Mouse (Mus musculus): Measurements from ENCODE around the gene Mvd. TPM values are rescaled to one million over a fixed set of nuclear protein-coding genes. Genes with fewer than 3 reads are reported as not detected.

The Mvd gene
- polyA plus RNA-seq, 1 experiment from 2014 or later = 36.4 TPM

- no peak for ATAC-seq (ENCODE audit: low FRiP score, low TSS enrichment)
- Histone ChIP-seq H3K4me3 (ENCODE audit: low read length) (no peak overlapping the region), H3K9me3 (ENCODE audit: low read length) (no peaks in the 10 kb centered on the region), H3K27me3 (ENCODE audit: insufficient read depth, low read length) (no peaks in the 10 kb centered on the region), H3K4me1 (ENCODE audit: insufficient read depth, low read length) (peaks cover 30% of the 10 kb centered on the region), H3K36me3 (ENCODE audit: insufficient read depth, low read length) (peaks cover 9% of the 10 kb centered on the region; the same call in 1 of the 2 replicates), H3K4me2 (replicated peaks; ENCODE audit: low read depth, low read length) (peak overlapping the region; percentile 21), H3K9ac (replicated peaks; ENCODE audit: low read length) (peak overlapping the region; percentile 5; the same call in 1 of the 2 replicates), H3K27ac (ENCODE audit: low read length) (peak overlapping the region; percentile 83)
- 68% methylated on average over 10 of the region's 10 CpGs for WGBS
Observed at GRCm38 (mm10) chr8:122430058-122430636, 13.1 kb downstream of the Mvd start.

GRCm38 (mm10) chr8:122428163-122428562 lies 15.1 kb downstream of the Mvd start:
- no peaks in the 10 kb centered on the region for H3K27me3 ChIP-seq (ENCODE audit: insufficient read depth, low read length)
- no peaks in the 10 kb centered on the region for H3K9me3 ChIP-seq (ENCODE audit: low read length)
- H3K9ac ChIP-seq (replicated peaks; ENCODE audit: low read length) = no peak overlapping the region
- no peak for ATAC-seq (ENCODE audit: low FRiP score, low TSS enrichment)
- WGBS = 84% methylated on average over 9 of the region's 9 CpGs
- no peak overlapping the region for H3K4me2 ChIP-seq (replicated peaks; ENCODE audit: low read depth, low read length)
- H3K36me3 ChIP-seq (ENCODE audit: insufficient read depth, low read length) = peaks cover 7% of the 10 kb centered on the region; the same call in 1 of the 2 replicates
- peaks cover 41% of the 10 kb centered on the region for H3K4me1 ChIP-seq (ENCODE audit: insufficient read depth, low read length)
- H3K27ac ChIP-seq (ENCODE audit: low read length) = no peak overlapping the region
- H3K4me3 ChIP-seq (ENCODE audit: low read length) = no peak overlapping the region

GRCm38 (mm10) chr8:122427607-122428006 lies 15.6 kb downstream of the Mvd start:
- ATAC-seq (ENCODE audit: low FRiP score, low TSS enrichment) = no peak

GRCm38 (mm10) chr8:122426145-122426544 lies 17.1 kb downstream of the Mvd start:
- H3K9me3 ChIP-seq (ENCODE audit: low read length) = no peaks in the 10 kb centered on the region
- H3K27ac ChIP-seq (ENCODE audit: low read length) = no peak overlapping the region
- peaks cover 24% of the 10 kb centered on the region for H3K4me1 ChIP-seq (ENCODE audit: insufficient read depth, low read length)
- H3K36me3 ChIP-seq (ENCODE audit: insufficient read depth, low read length) = peaks cover 7% of the 10 kb centered on the region; the same call in 1 of the 2 replicates
- H3K9ac ChIP-seq (replicated peaks; ENCODE audit: low read length) = no peak overlapping the region
- no peaks in the 10 kb centered on the region for H3K27me3 ChIP-seq (ENCODE audit: insufficient read depth, low read length)
- no peak overlapping the region for H3K4me3 ChIP-seq (ENCODE audit: low read length)
- 85% methylated on average over 9 of the region's 9 CpGs for WGBS
- H3K4me2 ChIP-seq (replicated peaks; ENCODE audit: low read depth, low read length) = no peak overlapping the region
- ATAC-seq (ENCODE audit: low FRiP score, low TSS enrichment) = no peak

More at GRCm38 (mm10) chr8:122427607-122428006, 15.6 kb downstream of the Mvd start:
- H3K36me3 ChIP-seq (ENCODE audit: insufficient read depth, low read length) = peaks cover 7% of the 10 kb centered on the region; the same call in 1 of the 2 replicates
- H3K9ac ChIP-seq (replicated peaks; ENCODE audit: low read length) = no peak overlapping the region
- no peaks in the 10 kb centered on the region for H3K27me3 ChIP-seq (ENCODE audit: insufficient read depth, low read length)
- H3K27ac ChIP-seq (ENCODE audit: low read length) = no peak overlapping the region
- 90% methylated on average over 7 of the region's 7 CpGs for WGBS
- no peak overlapping the region for H3K4me3 ChIP-seq (ENCODE audit: low read length)
- no peak overlapping the region for H3K4me2 ChIP-seq (replicated peaks; ENCODE audit: low read depth, low read length)
- peaks cover 36% of the 10 kb centered on the region for H3K4me1 ChIP-seq (ENCODE audit: insufficient read depth, low read length)
- no peaks in the 10 kb centered on the region for H3K9me3 ChIP-seq (ENCODE audit: low read length)

GRCm38 (mm10) chr8:122423659-122424058 lies 19.6 kb downstream of the Mvd start:
- Histone ChIP-seq H3K27me3 (ENCODE audit: insufficient read depth, low read length) (no peaks in the 10 kb centered on the region), H3K27ac (ENCODE audit: low read length) (no peak overlapping the region), H3K4me2 (replicated peaks; ENCODE audit: low read depth, low read length) (no peak overlapping the region), H3K4me1 (ENCODE audit: insufficient read depth, low read length) (peaks cover 13% of the 10 kb centered on the region), H3K9me3 (ENCODE audit: low read length) (no peaks in the 10 kb centered on the region), H3K4me3 (ENCODE audit: low read length) (no peak overlapping the region), H3K36me3 (ENCODE audit: insufficient read depth, low read length) (peaks cover 10% of the 10 kb centered on the region; the same call in 1 of the 2 replicates), H3K9ac (replicated peaks; ENCODE audit: low read length) (no peak overlapping the region)
- WGBS = 33% methylated on average over 5 of the region's 5 CpGs
- 0 out of 2 replicates have a peak, but pooled peaks have one; percentile 33 for ATAC-seq (ENCODE audit: low FRiP score, low TSS enrichment)

GRCm38 (mm10) chr8:122423217-122423616 lies 20.0 kb downstream of the Mvd start:
- WGBS = 86% methylated on average over 24 of the region's 24 CpGs
- no peak for ATAC-seq (ENCODE audit: low FRiP score, low TSS enrichment)
- Histone ChIP-seq H3K9me3 (ENCODE audit: low read length) (no peaks in the 10 kb centered on the region), H3K27me3 (ENCODE audit: insufficient read depth, low read length) (no peaks in the 10 kb centered on the region), H3K4me1 (ENCODE audit: insufficient read depth, low read length) (peaks cover 13% of the 10 kb centered on the region), H3K27ac (ENCODE audit: low read length) (no peak overlapping the region), H3K4me3 (ENCODE audit: low read length) (no peak overlapping the region), H3K36me3 (ENCODE audit: insufficient read depth, low read length) (peaks cover 14% of the 10 kb centered on the region; the same call in 1 of the 2 replicates), H3K4me2 (replicated peaks; ENCODE audit: low read depth, low read length) (no peak overlapping the region), H3K9ac (replicated peaks; ENCODE audit: low read length) (no peak overlapping the region)

- 70% methylated on average over 14 of the region's 14 CpGs for WGBS
- H3K4me2 ChIP-seq (replicated peaks; ENCODE audit: low read depth, low read length) = no peak within 1 kb of the TSS
Observed at GRCm38 (mm10) chr8:122421376-122422070, 21.7 kb downstream of the Mvd start, which contains the start of gene Il17c. Gene Il17c (plus strand): TSS chr8:122422020.

GRCm38 (mm10) chr8:122419881-122420555 lies 23.2 kb downstream of the Mvd start:
- Histone ChIP-seq H3K9me3 (ENCODE audit: low read length) (no peaks in the 10 kb centered on the region), H3K27me3 (ENCODE audit: insufficient read depth, low read length) (no peaks in the 10 kb centered on the region), H3K9ac (replicated peaks; ENCODE audit: low read length) (0 out of 2 replicates have a peak overlapping the region, but pooled peaks have one; percentile 6), H3K36me3 (ENCODE audit: insufficient read depth, low read length) (peaks cover 36% of the 10 kb centered on the region), H3K4me2 (replicated peaks; ENCODE audit: low read depth, low read length) (no peak overlapping the region), H3K27ac (ENCODE audit: low read length) (no peak overlapping the region), H3K4me1 (ENCODE audit: insufficient read depth, low read length) (peaks cover 13% of the 10 kb centered on the region), H3K4me3 (ENCODE audit: low read length) (no peak overlapping the region)
- 70% methylated on average over 9 of the region's 9 CpGs for WGBS
- no peak for ATAC-seq (ENCODE audit: low FRiP score, low TSS enrichment)

More at GRCm38 (mm10) chr8:122421376-122422070, 21.7 kb downstream of the Mvd start, which contains the start of gene Il17c:
- no peak within 1 kb of the TSS for H3K4me3 ChIP-seq (ENCODE audit: low read length)
- no peak within 1 kb of the TSS for H3K27ac ChIP-seq (ENCODE audit: low read length)
- H3K9ac ChIP-seq (replicated peaks; ENCODE audit: low read length) = no peak within 1 kb of the TSS
- H3K36me3 ChIP-seq (ENCODE audit: insufficient read depth, low read length) = peaks cover 29% of the 10 kb centered on the region
- H3K4me1 ChIP-seq (ENCODE audit: insufficient read depth, low read length) = peaks cover 13% of the 10 kb centered on the region
- ATAC-seq (ENCODE audit: low FRiP score, low TSS enrichment) = no peak
- H3K27me3 ChIP-seq (ENCODE audit: insufficient read depth, low read length) = no peaks in the 10 kb centered on the region
- no peaks in the 10 kb centered on the region for H3K9me3 ChIP-seq (ENCODE audit: low read length)

GRCm38 (mm10) chr8:122415554-122415953 lies 27.7 kb downstream of the Mvd start:
- Histone ChIP-seq H3K4me3 (ENCODE audit: low read length) (no peak overlapping the region), H3K4me2 (replicated peaks; ENCODE audit: low read depth, low read length) (no peak overlapping the region), H3K27ac (ENCODE audit: low read length) (no peak overlapping the region), H3K9me3 (ENCODE audit: low read length) (no peaks in the 10 kb centered on the region), H3K36me3 (ENCODE audit: insufficient read depth, low read length) (peaks cover 81% of the 10 kb centered on the region), H3K27me3 (ENCODE audit: insufficient read depth, low read length) (no peaks in the 10 kb centered on the region), H3K9ac (replicated peaks; ENCODE audit: low read length) (no peak overlapping the region), H3K4me1 (ENCODE audit: insufficient read depth, low read length) (no peaks in the 10 kb centered on the region)
- WGBS = 83% methylated on average over 6 of the region's 6 CpGs
- ATAC-seq (ENCODE audit: low FRiP score, low TSS enrichment) = no peak

Measured in kidney, embryonic 16.5 days (tissue).